Mouse (Mus musculus) myocyte (in vitro differentiated cells): ENCODE measurements around the gene Kndc1. TPM values are rescaled to one million over a fixed set of nuclear protein-coding genes. Genes with fewer than 3 reads are reported as not detected.

Experiments
- H3K27me3 ChIP-seq: one replicate; pipeline ENCODE4 v1.6.1; 2011; ENCODE audit not compliant: control insufficient read depth, insufficient read depth, insufficient read length
- H3K36me3 ChIP-seq: one replicate; pipeline ENCODE4 v1.6.1; 2011; ENCODE audit not compliant: control insufficient read depth, insufficient read depth
- H3K4me2 ChIP-seq: one replicate; pipeline ENCODE4 v1.6.1; 2011; ENCODE audit warnings: low read depth, control low read depth
- H3K4me3 ChIP-seq: one replicate; pipeline ENCODE4 v1.5.1; 2011; ENCODE audit warnings: mild to moderate bottlenecking, control low read depth, moderate library complexity
- H3K79me2 ChIP-seq: one replicate; pipeline ENCODE4 v1.6.1; 2011; ENCODE audit not compliant: control insufficient read depth, insufficient read depth
- H3ac ChIP-seq: one replicate; pipeline ENCODE4 v1.6.1; 2011; ENCODE audit not compliant: control insufficient read depth, insufficient read length
- CEBPB ChIP-seq: IDR thresholded peaks from 2 replicates; pipeline ENCODE4 v1.6.1; 2011; ENCODE audit warnings: mild to moderate bottlenecking, moderate library complexity; ENCODE audit not compliant: poor library complexity, insufficient read depth, severe bottlenecking
- E2F4 ChIP-seq: IDR thresholded peaks from one replicate; pipeline ENCODE4 v1.6.1; 2011; ENCODE audit warnings: mild to moderate bottlenecking, control low read depth, moderate library complexity; ENCODE audit not compliant: insufficient read depth
- MAX ChIP-seq: IDR thresholded peaks from one replicate; pipeline ENCODE4 v1.6.1; 2011; ENCODE audit warnings: low read depth, mild to moderate bottlenecking, control low read depth
- MYOD1 ChIP-seq, 3 experiments: IDR thresholded peaks; one replicate each; pipeline ENCODE4 v1.6.1; 2011; ENCODE audit warnings: control low read depth in 2 of 3, low read depth in 2 of 3, mild to moderate bottlenecking in 2 of 3, moderate library complexity in 1 of 3; ENCODE audit not compliant: insufficient read length in 2 of 3, control insufficient read depth in 1 of 3
- MYOG ChIP-seq, 3 experiments: IDR thresholded peaks; one replicate each; pipeline ENCODE4 v1.6.1; 2011; ENCODE audit warnings: control low read depth in 2 of 3, low read depth in 2 of 3, mild to moderate bottlenecking in 2 of 3; ENCODE audit not compliant: insufficient read length in 2 of 3, control insufficient read depth in 1 of 3, insufficient read depth in 1 of 3
- POLR2A ChIP-seq: IDR thresholded peaks from one replicate; pipeline ENCODE4 v1.6.1; 2011; ENCODE audit warnings: low read depth, mild to moderate bottlenecking, control low read depth, moderate library complexity; ENCODE audit not compliant: insufficient read length
- POLR2AphosphoS2 ChIP-seq: IDR thresholded peaks from one replicate; pipeline ENCODE4 v1.6.1; 2011; ENCODE audit warnings: low read depth, control low read depth; ENCODE audit not compliant: insufficient read length
- REST ChIP-seq: IDR thresholded peaks from one replicate; pipeline ENCODE4 v1.6.1; 2011; ENCODE audit warnings: mild to moderate bottlenecking, control low read depth, moderate library complexity; ENCODE audit not compliant: insufficient read depth, insufficient read length
- SRF ChIP-seq: IDR thresholded peaks from one replicate; pipeline ENCODE4 v1.6.1; 2011; ENCODE audit warnings: low read depth; ENCODE audit not compliant: control insufficient read depth, insufficient read length
- TCF12 ChIP-seq: IDR thresholded peaks from one replicate; pipeline ENCODE4 v1.6.1; 2011; ENCODE audit warnings: mild to moderate bottlenecking, control low read depth; ENCODE audit not compliant: poor library complexity, insufficient read depth, severe bottlenecking
- TCF3 ChIP-seq: IDR thresholded peaks from one replicate; pipeline ENCODE4 v1.6.1; 2011; ENCODE audit warnings: low read depth, control low read depth; ENCODE audit not compliant: insufficient read length
- USF1 ChIP-seq: IDR thresholded peaks from one replicate; pipeline ENCODE4 v1.6.1; 2011; ENCODE audit warnings: low read depth, mild to moderate bottlenecking, control low read depth, moderate library complexity
- polyA plus RNA-seq: library from polyadenylated mRNA; unstranded; fragments of >200 nt; fragmentation: generic; extraction: Trizol; gene quantifications from one replicate; pipeline ENCODE4 v1.2.1, GENCODE M21; 2012; ENCODE audit warnings: missing spikeins

Gene Kndc1
- polyA plus RNA-seq, 1 experiment = 0.01 TPM

GRCm38 (mm10) chr7:139956658-139957057, 62.2 kb downstream of the Kndc1 start:
- no peak overlapping the region for H3ac ChIP-seq
- no peak for TF ChIP-seq SRF
- no peak for TF ChIP-seq CEBPB
- no peak for TF ChIP-seq TCF3
- no peak for TF ChIP-seq MYOG (IDR thresholded peaks at IDR 0.05; ENCODE audit: control insufficient read depth in 1 of 3, insufficient read depth in 1 of 3, insufficient read length in 2 of 3, low read depth in 2 of 3)
- no peak for TF ChIP-seq MAX
- no peak for TF ChIP-seq POLR2A
- no peak for TF ChIP-seq POLR2AphosphoS2
- no peak for TF ChIP-seq USF1
- no peak for TF ChIP-seq E2F4
- no peaks in the 10 kb centered on the region for H3K36me3 ChIP-seq
- H3K4me3 ChIP-seq = no peak overlapping the region
- H3K79me2 ChIP-seq = no peaks in the 10 kb centered on the region
- no peaks in the 10 kb centered on the region for H3K27me3 ChIP-seq
- H3K4me2 ChIP-seq = no peak overlapping the region

GRCm38 (mm10) chr7:139957437-139957836, 62.9 kb downstream of the Kndc1 start:
- no peaks in the 10 kb centered on the region for H3K79me2 ChIP-seq
- no peak overlapping the region for H3ac ChIP-seq
- no peak overlapping the region for H3K4me2 ChIP-seq
- no peak overlapping the region for H3K4me3 ChIP-seq
- H3K27me3 ChIP-seq = no peaks in the 10 kb centered on the region
- H3K36me3 ChIP-seq = no peaks in the 10 kb centered on the region
- no peak for TF ChIP-seq REST
- no peak for TF ChIP-seq TCF12
- no peak for TF ChIP-seq E2F4
- no peak for TF ChIP-seq POLR2A
- TF ChIP-seq MYOD1 (IDR thresholded peaks at IDR 0.05; ENCODE audit: control insufficient read depth in 1 of 3, insufficient read length in 2 of 3, low read depth in 2 of 3) = no peak
- TF ChIP-seq TCF3 = no peak

- Histone ChIP-seq H3K4me3 (no peak overlapping the region), H3K36me3 (no peaks in the 10 kb centered on the region), H3K27me3 (no peaks in the 10 kb centered on the region), H3K4me2 (no peak overlapping the region), H3ac (no peak overlapping the region), H3K79me2 (no peaks in the 10 kb centered on the region)
- TF ChIP-seq REST = no peak
- TF ChIP-seq POLR2AphosphoS2 = no peak
- no peak for TF ChIP-seq E2F4
- TF ChIP-seq TCF12 = no peak
- TF ChIP-seq MYOG (IDR thresholded peaks at IDR 0.05; ENCODE audit: control insufficient read depth in 1 of 3, insufficient read depth in 1 of 3, insufficient read length in 2 of 3, low read depth in 2 of 3) = no peak
- TF ChIP-seq CEBPB = no peak
- TF ChIP-seq SRF = no peak
- TF ChIP-seq MYOD1 (IDR thresholded peaks at IDR 0.05; ENCODE audit: control insufficient read depth in 1 of 3, insufficient read length in 2 of 3, low read depth in 2 of 3) = no peak
- no peak for TF ChIP-seq TCF3
- TF ChIP-seq USF1 = no peak
- TF ChIP-seq POLR2A = no peak
- no peak for TF ChIP-seq MAX
These were observed 63.5 kb downstream of the Kndc1 start for GRCm38 (mm10) chr7:139957958-139958357.

GRCm38 (mm10) chr7:139961141-139961540, 66.6 kb downstream of the Kndc1 start:
- Histone ChIP-seq H3ac (no peak overlapping the region), H3K4me2 (no peak overlapping the region), H3K79me2 (no peaks in the 10 kb centered on the region), H3K4me3 (no peak overlapping the region), H3K27me3 (no peaks in the 10 kb centered on the region), H3K36me3 (no peaks in the 10 kb centered on the region)
- no peak for TF ChIP-seq MYOG (IDR thresholded peaks at IDR 0.05; ENCODE audit: control insufficient read depth in 1 of 3, insufficient read depth in 1 of 3, insufficient read length in 2 of 3, low read depth in 2 of 3)
- TF ChIP-seq MAX = no peak
- no peak for TF ChIP-seq REST
- TF ChIP-seq TCF12 = no peak
- no peak for TF ChIP-seq CEBPB
- TF ChIP-seq POLR2AphosphoS2 = no peak
- TF ChIP-seq MYOD1 (IDR thresholded peaks at IDR 0.05; ENCODE audit: control insufficient read depth in 1 of 3, insufficient read length in 2 of 3, low read depth in 2 of 3) = no peak
- TF ChIP-seq TCF3 = no peak
- TF ChIP-seq USF1 = no peak
- TF ChIP-seq SRF = no peak

GRCm38 (mm10) chr7:139963814-139964213, 69.3 kb downstream of the Kndc1 start:
- H3K4me3 ChIP-seq = no peak overlapping the region
- TF ChIP-seq E2F4 = no peak
- TF ChIP-seq SRF = no peak
- no peak for TF ChIP-seq POLR2A
- TF ChIP-seq MAX = no peak
- TF ChIP-seq USF1 = no peak
- no peak for TF ChIP-seq MYOD1 (IDR thresholded peaks at IDR 0.05; ENCODE audit: control insufficient read depth in 1 of 3, insufficient read length in 2 of 3, low read depth in 2 of 3)
- TF ChIP-seq REST = no peak
- TF ChIP-seq CEBPB = no peak
- TF ChIP-seq TCF12 = no peak
- TF ChIP-seq MYOG (IDR thresholded peaks at IDR 0.05; ENCODE audit: control insufficient read depth in 1 of 3, insufficient read depth in 1 of 3, insufficient read length in 2 of 3, low read depth in 2 of 3) = no peak
- no peak for TF ChIP-seq POLR2AphosphoS2
- TF ChIP-seq TCF3 = no peak
- no peaks in the 10 kb centered on the region for H3K36me3 ChIP-seq
- no peak overlapping the region for H3K4me2 ChIP-seq
- no peak overlapping the region for H3ac ChIP-seq
- no peaks in the 10 kb centered on the region for H3K79me2 ChIP-seq
- no peaks in the 10 kb centered on the region for H3K27me3 ChIP-seq
